Mouse (Mus musculus) kidney, adult 2 months (tissue): Measurements from ENCODE around the gene Syna.

Experiments used
- CTCF ChIP-seq: fragments of 200-500 bp; conservative IDR thresholded peaks from 2 replicates; pipeline ENCODE4 v1.5.1; 2011; ENCODE audit warnings: low read depth, mild to moderate bottlenecking, control low read depth, low read length, moderate library complexity, mixed read lengths; ENCODE audit not compliant: insufficient read depth, insufficient read length
- POLR2A ChIP-seq: fragments of 200-500 bp; IDR thresholded peaks from one replicate; pipeline ENCODE4 v1.6.1; 2011; ENCODE audit warnings: low read depth, low read length, control low read depth

- TF ChIP-seq CTCF (no peak), POLR2A (no peak)
Measured at GRCm38 (mm10) chr5:134522524-134522923, 37.4 kb downstream of the Syna start.
